Mouse (Mus musculus): ENCODE results near the gene Bcl2.

DNA sequence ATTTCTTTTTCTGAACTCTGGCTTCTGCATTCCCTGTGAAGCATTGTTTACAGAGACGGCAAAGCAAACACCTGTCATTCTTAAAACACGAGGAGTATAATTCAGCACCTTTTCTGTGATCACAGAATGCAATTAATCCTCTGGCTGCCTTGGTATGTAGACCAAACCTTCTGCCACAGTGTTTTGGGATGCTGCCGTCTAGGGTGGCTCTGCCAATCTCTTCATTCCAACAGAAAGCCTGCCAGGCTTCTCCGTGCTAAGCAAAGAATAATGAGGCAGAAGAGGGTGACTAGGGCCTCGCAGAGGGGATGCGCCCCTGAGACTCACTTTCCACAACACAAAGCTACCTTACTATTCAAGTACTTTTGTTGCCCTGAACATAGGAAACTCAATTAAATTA lies 23.2 kb downstream of the Bcl2 start:
- TF ChIP-seq CTCF (IDR thresholded peaks at IDR 0.05; ENCODE audit: low read depth) (no peak), EP300 (IDR thresholded peaks at IDR 0.05; ENCODE audit: low read depth) (no peak)

Data from heart, postnatal 0 days (tissue).